Mouse (Mus musculus): Measurements from ENCODE around the gene Gm4779. TPM values are rescaled to one million over a fixed set of nuclear protein-coding genes. Genes with fewer than 3 reads are reported as not detected.

Gm4779 gene
- polyA plus RNA-seq, 1 experiment = not detected

Other genes with a start within 250 kb of the Gm4779 start
- gene Ogt, start 154.4 kb downstream of the Gm4779 start, polyA plus RNA-seq (2012; ENCODE audit: insufficient read depth, insufficient read length, missing spikeins) = 41.8 and 49.2 TPM in 2 replicates
- gene Cxcr3, start 60.2 kb downstream of the Gm4779 start, polyA plus RNA-seq (2012; ENCODE audit: insufficient read depth, insufficient read length, missing spikeins) = not detected in 2 replicates
- not detected in 2 replicates for gene 8030474K03Rik, start 233 bp upstream of the Gm4779 start, polyA plus RNA-seq (2012; ENCODE audit: insufficient read depth, insufficient read length, missing spikeins)
- gene Nhsl2, start 55.0 kb upstream of the Gm4779 start, polyA plus RNA-seq (2012; ENCODE audit: insufficient read depth, insufficient read length, missing spikeins) = 2.6 and 4.6 TPM in 2 replicates

Data from brown adipose tissue, adult 24 weeks (tissue).